Mouse (Mus musculus) MEL (cell line): ENCODE measurements at regions not wholly inside any gene's neighbourhood (a gene's known extent, or its start where the extent isn't known, plus 50 kb on each side); places are given as distances from the start of the nearest gene placed in this dataset.

ENCODE experiments used
- DNase-seq: peaks from one replicate; pipeline ENCODE4 v3.0.0; 2011; ENCODE audit warnings: low read depth, low spot score
- H3K27ac ChIP-seq: 2 replicates; pipeline ENCODE4 v1.5.1; 2012; ENCODE audit warnings: low read depth, mild to moderate bottlenecking, control low read depth, low read length, moderate library complexity; ENCODE audit not compliant: control insufficient read depth
- H3K27me3 ChIP-seq, 2 experiments: fragments of 150-350 bp in 1 of 2; sonication (generic) in 1 of 2; 2 replicates each; pipeline ENCODE4 v1.6.1; 2012; ENCODE audit warnings: low read length in 2 of 2, mild to moderate bottlenecking in 2 of 2, improper control_type of control experiment in 1 of 2, moderate library complexity in 1 of 2; ENCODE audit not compliant: insufficient read depth in 2 of 2, control insufficient read depth in 1 of 2
- H3K36me3 ChIP-seq, 2 experiments: 2 replicates each; pipeline ENCODE4 v1.6.1; 2012 to 2014; ENCODE audit warnings: low read length in 2 of 2, improper control_type of control experiment in 1 of 2, inconsistent platforms in 1 of 2, mild to moderate bottlenecking in 1 of 2; ENCODE audit not compliant: insufficient read depth in 2 of 2, control insufficient read depth in 1 of 2
- H3K4me1 ChIP-seq, 2 experiments: fragments of 150-350 bp in 1 of 2; sonication (generic) in 1 of 2; 2 replicates each; pipeline ENCODE4 v1.6.1; 2012; ENCODE audit warnings: low read length in 2 of 2, improper control_type of control experiment in 1 of 2, mild to moderate bottlenecking in 1 of 2; ENCODE audit not compliant: insufficient read depth in 2 of 2, control insufficient read depth in 1 of 2
- H3K4me3 ChIP-seq, 2 experiments: fragments of 150-350 bp in 1 of 2; sonication (generic) in 1 of 2; 2 replicates each; pipeline ENCODE4 v1.5.1; 2012; ENCODE audit warnings: low read depth in 2 of 2, low read length in 2 of 2, mild to moderate bottlenecking in 2 of 2, moderate library complexity in 2 of 2, control low read depth in 1 of 2, improper control_type of control experiment in 1 of 2; ENCODE audit not compliant: control insufficient read depth in 1 of 2, insufficient read depth in 1 of 2
- H3K79me2 ChIP-seq: 2 replicates; pipeline ENCODE4 v1.6.1; 2012; ENCODE audit warnings: mild to moderate bottlenecking, low read length, moderate library complexity; ENCODE audit not compliant: control insufficient read depth, poor library complexity, insufficient read depth
- H3K9ac ChIP-seq: 2 replicates; pipeline ENCODE4 v1.6.1; 2012; ENCODE audit warnings: low read depth, mild to moderate bottlenecking, control low read depth, low read length, moderate library complexity; ENCODE audit not compliant: control insufficient read depth, poor library complexity, severe bottlenecking
- H3K9me3 ChIP-seq: fragments of 150-350 bp; sonication (generic); replicated peaks from 2 replicates; pipeline ENCODE4 v1.6.1; 2012; ENCODE audit warnings: mild to moderate bottlenecking, low read length, improper control_type of control experiment, moderate library complexity; ENCODE audit not compliant: insufficient read depth
- CHD1 ChIP-seq: IDR thresholded peaks from 2 replicates; pipeline ENCODE4 v1.6.1; 2012; ENCODE audit warnings: low read depth, mild to moderate bottlenecking, inconsistent platforms, low read length, improper control_type of control experiment
- CHD2 ChIP-seq: IDR thresholded peaks from 2 replicates; pipeline ENCODE4 v1.6.1; 2011; ENCODE audit warnings: low read length, improper control_type of control experiment
- E2F4 ChIP-seq: IDR thresholded peaks from 2 replicates; pipeline ENCODE4 v1.6.1; 2011; ENCODE audit warnings: low read depth, low read length, improper control_type of control experiment, borderline replicate concordance
- ETS1 ChIP-seq: IDR thresholded peaks from 2 replicates; pipeline ENCODE4 v1.6.1; 2012; ENCODE audit warnings: low read depth, mild to moderate bottlenecking, inconsistent platforms, low read length, improper control_type of control experiment, moderate library complexity
- GATA1 ChIP-seq: IDR thresholded peaks from 2 replicates; pipeline ENCODE4 v1.6.1; 2011; ENCODE audit warnings: low read depth, low read length, improper control_type of control experiment
- HCFC1 ChIP-seq: IDR thresholded peaks from 2 replicates; pipeline ENCODE4 v1.6.1; 2012; ENCODE audit warnings: low read depth, mild to moderate bottlenecking, inconsistent platforms, low read length, improper control_type of control experiment, moderate library complexity
- MAX ChIP-seq: IDR thresholded peaks from 2 replicates; pipeline ENCODE4 v1.6.1; 2011; ENCODE audit warnings: low read length, improper control_type of control experiment
- MEF2A ChIP-seq: IDR thresholded peaks from 2 replicates; pipeline ENCODE4 v1.6.1; 2014; ENCODE audit warnings: low read depth, mild to moderate bottlenecking, inconsistent platforms, low read length, improper control_type of control experiment; ENCODE audit not compliant: poor library complexity, insufficient replicate concordance, severe bottlenecking; ENCODE audit errors: extremely low read depth
- MYC ChIP-seq: IDR thresholded peaks from 2 replicates; pipeline ENCODE4 v1.6.1; 2011; ENCODE audit warnings: low read depth, mild to moderate bottlenecking, low read length, improper control_type of control experiment, moderate library complexity
- POLR2AphosphoS2 ChIP-seq: IDR thresholded peaks from 2 replicates; pipeline ENCODE4 v1.6.1; 2011; ENCODE audit warnings: low read length, improper control_type of control experiment
- RAD21 ChIP-seq: IDR thresholded peaks from 2 replicates; pipeline ENCODE4 v1.6.1; 2011; ENCODE audit warnings: mild to moderate bottlenecking, low read depth, low read length, improper control_type of control experiment
- RCOR1 ChIP-seq: IDR thresholded peaks from 2 replicates; pipeline ENCODE4 v1.6.1; 2012; ENCODE audit warnings: low read depth, mild to moderate bottlenecking, inconsistent platforms, low read length, improper control_type of control experiment
- SMC3 ChIP-seq: IDR thresholded peaks from 2 replicates; pipeline ENCODE4 v1.6.1; 2011; ENCODE audit warnings: low read depth, low read length, improper control_type of control experiment
- TAL1 ChIP-seq: IDR thresholded peaks from 2 replicates; pipeline ENCODE4 v1.6.1; 2012; ENCODE audit warnings: mild to moderate bottlenecking, inconsistent platforms, low read length, moderate library complexity, mixed read lengths
- ZKSCAN1 ChIP-seq: IDR thresholded peaks from 2 replicates; pipeline ENCODE4 v1.6.1; 2012; ENCODE audit warnings: low read depth, mild to moderate bottlenecking, inconsistent platforms, low read length, improper control_type of control experiment, moderate library complexity
- ZMIZ1 ChIP-seq: IDR thresholded peaks from 2 replicates; pipeline ENCODE4 v1.6.1; 2012; ENCODE audit warnings: low read depth, mild to moderate bottlenecking, inconsistent platforms, low read length, improper control_type of control experiment, moderate library complexity
- ZNF384 ChIP-seq: IDR thresholded peaks from 2 replicates; pipeline ENCODE4 v1.6.1; 2012; ENCODE audit warnings: low read depth, mild to moderate bottlenecking, inconsistent platforms, low read length, improper control_type of control experiment

- H3K79me2 ChIP-seq: no peaks in the 10 kb centered on the region
- no peaks in the 10 kb centered on the region for H3K4me1 ChIP-seq
- no peak overlapping the region for H3K4me3 ChIP-seq
- H3K27me3 ChIP-seq: no peaks in the 10 kb centered on the region
- H3K9ac ChIP-seq: no peak overlapping the region
- TF ChIP-seq MAX: no peak
- no peak for TF ChIP-seq POLR2AphosphoS2
- no peak for TF ChIP-seq MYC
- TF ChIP-seq TAL1: no peak
- no peak for TF ChIP-seq GATA1
- TF ChIP-seq ZKSCAN1: no peak
- H3K27ac ChIP-seq: no peak overlapping the region
- no peaks in the 10 kb centered on the region for H3K36me3 ChIP-seq
- no peak for DNase-seq
- no peaks in the 10 kb centered on the region for H3K9me3 ChIP-seq
These were observed 287.2 kb upstream of the Cdh11 start for GRCm38 (mm10) chr8:103072646-103073045.

DNA sequence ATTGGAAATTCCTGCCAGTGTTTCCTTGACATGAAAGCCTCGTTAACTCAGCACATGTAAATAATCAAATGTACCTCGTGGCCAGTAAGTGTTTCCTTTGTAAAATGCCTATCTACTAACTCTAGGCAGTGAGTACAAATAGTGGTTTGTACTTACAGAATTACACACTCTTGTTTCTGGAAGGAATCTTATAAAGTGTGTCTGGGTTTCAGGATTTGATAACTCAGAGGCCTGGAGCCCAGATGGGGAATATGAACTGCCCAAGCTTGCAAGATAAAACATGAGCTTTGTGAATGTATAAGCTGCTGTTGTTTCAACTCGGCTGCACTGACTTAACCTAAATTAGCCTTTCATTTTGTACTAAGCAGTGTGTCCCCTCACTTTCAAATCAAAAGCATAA, 293.1 kb upstream of the Cdh11 start:
- no peak overlapping the region for H3K4me3 ChIP-seq
- no peaks in the 10 kb centered on the region for H3K27me3 ChIP-seq
- TF ChIP-seq RCOR1 (no peak), MEF2A (no peak), SMC3 (no peak), ETS1 (no peak), CHD2 (no peak), HCFC1 (no peak)
- TF ChIP-seq, all 39 proteins: peak for 0
- no peaks in the 10 kb centered on the region for H3K36me3 ChIP-seq
- no peak overlapping the region for H3K27ac ChIP-seq
- H3K4me1 ChIP-seq: no peaks in the 10 kb centered on the region
- H3K9ac ChIP-seq: no peak overlapping the region
- H3K79me2 ChIP-seq: no peaks in the 10 kb centered on the region
- no peak for DNase-seq
- no peaks in the 10 kb centered on the region for H3K9me3 ChIP-seq

GRCm38 (mm10) chr8:103086956-103087482, 301.6 kb upstream of the Cdh11 start:
- Histone ChIP-seq H3K27ac (no peak overlapping the region), H3K36me3 (no peaks in the 10 kb centered on the region), H3K9ac (no peak overlapping the region), H3K27me3 (no peaks in the 10 kb centered on the region), H3K9me3 (no peaks in the 10 kb centered on the region), H3K79me2 (no peaks in the 10 kb centered on the region), H3K4me3 (no peak overlapping the region), H3K4me1 (no peaks in the 10 kb centered on the region)
- TF ChIP-seq RCOR1 (no peak), ZMIZ1 (no peak), CHD1 (no peak), ZNF384 (no peak), E2F4 (no peak), RAD21 (no peak)
- no peak for DNase-seq
